Mouse (Mus musculus): ENCODE results near the gene Olfr1131.
"Not testable (repeated sequence)": the region's sequence is repeated elsewhere in the genome, so short reads cannot be mapped to it uniquely, and the experiment has no call there.

Olfr1131 gene

GRCm38 (mm10) chr2:87626804-87627203 lies at the start of gene Olfr1131:
Gene Olfr1131 (plus strand): TSS chr2:87627104.
- no peak for DNase-seq (ENCODE audit: low read depth, low spot score)

GRCm38 (mm10) chr2:87605912-87606311 lies 21.0 kb upstream of the Olfr1131 start, which contains the start of gene Olfr1130:
Gene Olfr1130 (plus strand): TSS chr2:87606212.
- DNase-seq (ENCODE audit: low read depth, low spot score), result not testable (repeated sequence)

- DNase-seq (ENCODE audit: low read depth, low spot score), result no peak
These were observed 10.5 kb downstream of the Olfr1131 start, which contains the start of gene Olfr1132 for GRCm38 (mm10) chr2:87637435-87637834. Gene Olfr1132 (minus strand): TSS chr2:87637535.

GRCm38 (mm10) chr2:87642441-87642840 lies 15.5 kb downstream of the Olfr1131 start:
- DNase-seq (ENCODE audit: low read depth, low spot score), result no peak

GRCm38 (mm10) chr2:87647274-87647673 lies 20.4 kb downstream of the Olfr1131 start, which contains the start of gene Olfr1133:
Gene Olfr1133 (minus strand): TSS chr2:87647374.
- no peak for DNase-seq (ENCODE audit: low read depth, low spot score)

- DNase-seq (ENCODE audit: low read depth, low spot score), result no peak
These were observed 31.5 kb downstream of the Olfr1131 start, which contains the start of gene Olfr1134 for GRCm38 (mm10) chr2:87658360-87658759. Gene Olfr1134 (minus strand): TSS chr2:87658460.

GRCm38 (mm10) chr2:87673564-87673963 lies 46.7 kb downstream of the Olfr1131 start, which contains the start of gene Olfr1135:
Gene Olfr1135 (minus strand): TSS chr2:87673664.
- no peak for DNase-seq (ENCODE audit: low read depth, low spot score)

Measured in retina, adult 2 months (tissue).